Mouse (Mus musculus) lung, postnatal 0 days (tissue): Measurements from ENCODE around the gene Mrpl34. TPM values are rescaled to one million over a fixed set of nuclear protein-coding genes. Genes with fewer than 3 reads are reported as not detected.
"Not testable (repeated sequence)": the region's sequence is repeated elsewhere in the genome, so short reads cannot be mapped to it uniquely, and the experiment has no call there.

ENCODE experiments used
- ATAC-seq: fragments of 200-750 bp; cut with Nextera tagmentation; 2 replicates; pipeline ENCODE4 v1.8.0; 2017; ENCODE audit warnings: moderate library complexity
- DNase-seq: peaks from one replicate; pipeline ENCODE4 v3.0.0-alpha.2; 2016; ENCODE audit warnings: low spot score
- H3K27ac ChIP-seq: fragments of 300-500 bp; sonication (generic); 2 replicates; pipeline ENCODE4 v1.5.1; 2014; ENCODE audit warnings: antibody characterized with exemption, mild to moderate bottlenecking, low read length, mixed read lengths
- H3K27me3 ChIP-seq: fragments of 300-500 bp; sonication (generic); replicated peaks from 2 replicates; pipeline ENCODE4 v1.6.1; 2014; ENCODE audit warnings: low read length, mixed read lengths; ENCODE audit not compliant: insufficient read depth
- H3K36me3 ChIP-seq: fragments of 300-500 bp; sonication (generic); 2 replicates; pipeline ENCODE4 v1.6.1; 2014; ENCODE audit warnings: low read length, mixed read lengths; ENCODE audit not compliant: insufficient read depth
- H3K4me1 ChIP-seq: fragments of 300-500 bp; sonication (generic); 2 replicates; pipeline ENCODE4 v1.6.1; 2014; ENCODE audit warnings: antibody characterized with exemption, low read depth, low read length, mixed read lengths; ENCODE audit not compliant: insufficient read depth
- H3K4me2 ChIP-seq: fragments of 300-500 bp; sonication (generic); replicated peaks from 2 replicates; pipeline ENCODE4 v1.6.1; 2014; ENCODE audit warnings: low read depth, mild to moderate bottlenecking, low read length, moderate library complexity, mixed read lengths
- H3K4me3 ChIP-seq: fragments of 300-500 bp; sonication (generic); 2 replicates; pipeline ENCODE4 v1.5.1; 2014; ENCODE audit warnings: low read depth, low read length
- H3K9ac ChIP-seq: fragments of 300-500 bp; sonication (generic); replicated peaks from 2 replicates; pipeline ENCODE4 v1.6.1; 2014; ENCODE audit warnings: low read depth, mild to moderate bottlenecking
- H3K9me3 ChIP-seq: fragments of 300-500 bp; sonication (generic); 2 replicates; pipeline ENCODE4 v1.6.1; 2016; ENCODE audit warnings: low read length, mixed read lengths
- CTCF ChIP-seq: IDR thresholded peaks from 2 replicates; pipeline ENCODE4 v1.5.1; 2016; ENCODE audit warnings: antibody characterized with exemption, mild to moderate bottlenecking
- EP300 ChIP-seq: IDR thresholded peaks from 2 replicates; pipeline ENCODE4 v1.6.1; 2016; ENCODE audit warnings: antibody characterized with exemption, mild to moderate bottlenecking, control low read depth
- WGBS: fragments of 180-500 bp; shearing (Covaris S2); extraction: QIAGEN DNeasy Blood & Tissue Kit; methylation state at CpG from one replicate; pipeline ENCODE4 v1.1.7; 2014; 5-methylcytosine and 5-hydroxymethylcytosine counted together
- polyA plus RNA-seq: library from polyadenylated mRNA; unstranded; fragments of >200 nt; fragmentation: Nextera tagmentation; extraction: Ambion mirVana; gene quantifications from 2 replicates; pipeline ENCODE4 v1.2.1, GENCODE M21; 2015

Gene Mrpl34
- 137 and 146 TPM in 2 replicates for polyA plus RNA-seq

DNA sequence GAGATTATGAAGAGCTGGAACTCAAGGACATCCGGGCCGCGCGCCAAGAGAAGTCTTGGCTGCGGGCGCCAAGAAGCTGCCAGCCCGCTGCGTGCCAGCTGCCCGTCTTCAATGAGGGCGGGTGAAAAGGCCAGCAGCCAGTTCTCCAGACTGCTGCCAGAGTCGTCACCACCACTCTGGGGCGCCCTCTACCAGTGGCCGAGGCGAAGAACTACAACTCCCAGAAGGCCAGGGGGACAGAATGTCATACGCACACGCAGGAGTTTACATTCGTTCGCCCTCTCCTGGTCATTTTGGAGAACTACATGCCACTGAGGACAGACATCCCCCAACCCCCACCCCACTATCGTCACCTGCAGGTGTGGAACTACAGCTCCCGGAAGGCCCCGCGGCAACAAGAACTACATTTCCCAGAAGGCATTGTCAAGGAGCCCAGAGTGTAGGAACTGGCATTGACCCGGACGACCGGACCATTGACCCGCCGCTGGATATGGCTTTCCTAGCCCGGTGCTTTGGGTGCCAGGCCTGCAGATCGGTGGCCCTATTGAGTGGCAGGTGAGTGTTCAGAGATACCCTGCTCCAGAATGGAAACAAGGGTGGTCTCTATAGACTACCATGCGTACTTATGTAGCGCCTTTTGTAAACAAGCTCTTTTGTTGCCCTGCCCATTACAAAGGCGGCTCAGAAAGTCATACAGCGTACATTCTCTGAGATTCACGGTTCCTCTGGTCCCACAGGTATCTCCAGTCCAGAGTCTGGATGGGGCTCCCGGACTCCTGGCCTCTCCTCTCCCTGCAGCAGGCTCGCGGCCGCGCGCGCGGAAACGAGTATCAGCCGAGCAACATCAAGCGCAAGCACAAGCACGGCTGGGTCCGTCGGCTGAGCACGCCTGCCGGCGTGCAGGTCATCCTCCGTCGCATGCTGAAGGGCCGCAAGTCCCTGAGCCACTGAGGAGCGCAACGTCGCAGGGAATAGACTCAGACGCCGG lies at the start of gene Mrpl34:
TSS of gene Mrpl34 (plus strand) at position 447 of the 988 bp plus-strand sequence.
- peak within 1 kb of the TSS; percentile 98 for H3K4me2 ChIP-seq
- no peaks in the 10 kb centered on the region for H3K36me3 ChIP-seq
- H3K27ac ChIP-seq: peak within 1 kb of the TSS; percentile 58
- peaks cover 22% of the 10 kb centered on the region; the same call in 1 of the 2 replicates for H3K4me1 ChIP-seq
- TF ChIP-seq EP300 (peak; percentile 33; the same call in 1 of the 2 replicates), CTCF (peak; percentile 99)
- H3K4me3 ChIP-seq: peak within 1 kb of the TSS; percentile 67
- no peaks in the 10 kb centered on the region for H3K27me3 ChIP-seq
- peak; percentile 86 for ATAC-seq
- no peaks in the 10 kb centered on the region for H3K9me3 ChIP-seq
- under 1% methylated on average over 59 of the region's 59 CpGs for WGBS
- H3K9ac ChIP-seq: peak within 1 kb of the TSS; percentile 50
- peak; percentile 99 for DNase-seq

DNA sequence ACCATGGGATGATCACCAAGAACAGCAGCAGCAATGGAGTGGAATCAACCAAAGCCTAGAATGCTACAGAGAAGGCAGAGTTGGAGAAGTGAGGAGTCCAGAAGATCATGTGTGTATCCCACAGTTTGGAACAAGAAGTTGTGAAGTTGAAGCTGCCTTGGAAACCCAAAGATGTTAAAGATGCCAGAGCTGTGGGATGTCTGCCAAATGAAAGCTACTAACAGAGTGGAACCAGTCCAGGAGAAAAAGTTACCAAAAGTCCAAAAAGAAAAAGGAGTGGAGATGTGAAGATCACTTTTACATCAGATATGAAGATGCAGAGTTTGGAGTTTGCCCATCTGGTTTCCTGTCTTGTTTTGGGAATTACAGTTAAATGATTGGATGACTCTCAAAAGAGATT lies 42.6 kb upstream of the Mrpl34 start:
- no peaks in the 10 kb centered on the region for H3K4me1 ChIP-seq
- H3K4me3 ChIP-seq: no peak overlapping the region
- no peaks in the 10 kb centered on the region for H3K9me3 ChIP-seq
- no peak overlapping the region for H3K9ac ChIP-seq
- no peak overlapping the region for H3K4me2 ChIP-seq
- H3K27ac ChIP-seq: no peak overlapping the region
- ATAC-seq (no peak), DNase-seq (no peak)
- no peaks in the 10 kb centered on the region for H3K36me3 ChIP-seq
- no peak for TF ChIP-seq EP300
- TF ChIP-seq CTCF: no peak
- no peaks in the 10 kb centered on the region for H3K27me3 ChIP-seq

DNA sequence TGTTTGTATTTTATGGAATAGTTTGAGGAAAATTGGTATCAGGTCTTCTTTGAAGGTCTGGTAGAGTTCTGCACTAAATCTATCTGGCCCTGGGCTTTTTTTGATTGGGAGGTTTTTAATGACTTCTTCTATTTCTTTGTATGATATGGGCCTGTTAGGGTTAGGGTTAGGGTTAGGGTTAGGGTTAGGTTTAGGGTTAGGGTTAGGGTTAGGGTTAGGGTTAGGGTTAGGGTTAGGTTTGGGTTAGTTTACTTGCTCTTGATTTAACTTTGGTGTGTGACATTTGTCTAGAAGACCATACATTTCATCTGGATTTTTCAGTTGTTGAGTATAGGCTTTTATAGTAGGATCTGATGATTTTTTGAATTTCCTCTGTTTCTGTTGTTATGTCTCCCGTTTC lies 31.8 kb upstream of the Mrpl34 start:
- not testable (repeated sequence) for H3K9me3 ChIP-seq, H3K4me1 ChIP-seq, H3K4me2 ChIP-seq, DNase-seq, H3K9ac ChIP-seq, ATAC-seq, H3K4me3 ChIP-seq, H3K27me3 ChIP-seq, H3K36me3 ChIP-seq, H3K27ac ChIP-seq
- 62% methylated on average over 1 of the region's 1 CpGs for WGBS

DNA sequence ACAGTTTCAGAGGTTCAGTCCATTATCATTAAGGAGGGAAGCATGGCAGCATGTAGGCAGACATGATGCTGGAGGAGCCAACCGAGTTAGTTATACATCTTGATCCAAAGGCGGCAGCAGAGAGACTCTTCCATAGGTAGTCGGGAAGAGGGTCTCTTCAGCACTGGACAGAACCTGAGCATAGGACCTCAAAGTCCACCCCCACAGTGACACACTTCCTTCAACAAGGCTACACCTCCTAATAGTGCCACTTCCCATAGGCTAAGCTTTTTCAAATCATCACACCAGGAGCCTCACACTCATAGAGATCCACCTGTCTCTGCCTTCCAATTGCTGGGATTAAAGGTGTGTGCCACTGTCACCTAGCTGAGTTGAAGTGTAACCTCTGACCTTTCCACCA lies 27.7 kb upstream of the Mrpl34 start:
- no peaks in the 10 kb centered on the region for H3K9me3 ChIP-seq
- H3K4me1 ChIP-seq: no peaks in the 10 kb centered on the region
- H3K27me3 ChIP-seq: 0 out of 2 replicates have a peak, but pooled peaks cover 2% of the 10 kb centered on the region
- no peak for DNase-seq
- ATAC-seq: no peak
- H3K4me3 ChIP-seq: no peak overlapping the region
- no peak overlapping the region for H3K27ac ChIP-seq
- no peaks in the 10 kb centered on the region for H3K36me3 ChIP-seq
- no peak overlapping the region for H3K4me2 ChIP-seq
- TF ChIP-seq CTCF (no peak), EP300 (no peak)
- 49% methylated on average over 3 of the region's 3 CpGs for WGBS
- H3K9ac ChIP-seq: no peak overlapping the region

DNA sequence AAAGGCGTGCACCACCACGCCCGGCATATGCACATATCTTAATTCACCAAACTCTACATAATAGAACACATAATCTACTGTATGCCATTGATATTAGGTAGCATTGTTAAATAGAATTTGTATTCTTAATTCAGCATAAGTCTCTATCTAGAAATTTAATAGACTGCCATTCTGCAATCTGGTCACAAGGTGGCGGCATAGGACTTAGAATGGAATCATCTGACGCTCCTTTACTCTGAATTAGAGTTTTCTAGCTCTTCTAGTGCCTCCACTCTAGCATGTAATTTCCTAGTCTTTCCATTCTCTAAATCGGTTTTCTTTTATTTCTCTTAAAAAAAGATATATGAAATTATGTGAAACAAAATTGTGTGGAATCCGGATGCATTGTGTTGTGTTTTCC lies 23.4 kb upstream of the Mrpl34 start:
- DNase-seq (peak; percentile 91), ATAC-seq (peak; percentile 49; the same call in 1 of the 2 replicates)

DNA sequence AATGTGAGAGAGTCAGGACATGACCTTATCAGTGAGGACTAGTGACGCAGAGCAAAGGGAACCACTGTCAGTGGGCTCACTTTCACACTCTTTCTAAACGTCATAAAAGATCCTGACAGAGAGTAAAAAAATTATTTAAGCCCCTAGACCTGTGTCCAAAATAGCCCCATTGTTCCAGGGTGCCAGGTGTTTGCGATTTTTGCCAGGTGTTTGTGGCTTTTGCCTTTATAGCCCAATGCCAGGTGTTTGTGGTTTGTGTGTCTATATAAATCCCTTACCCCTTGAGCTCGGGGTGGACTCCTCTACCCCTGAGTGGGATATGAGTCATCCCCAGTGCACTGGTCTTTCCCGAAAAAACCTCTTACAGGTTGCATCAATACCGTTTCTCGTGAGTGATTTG lies 19.7 kb upstream of the Mrpl34 start:
- DNase-seq (no peak), ATAC-seq (no peak)
- 67% methylated on average over 7 of the region's 7 CpGs for WGBS
- TF ChIP-seq CTCF: no peak
- TF ChIP-seq EP300: no peak
- Histone ChIP-seq H3K27ac (no peak overlapping the region), H3K4me1 (no peaks in the 10 kb centered on the region), H3K4me3 (no peak overlapping the region), H3K4me2 (no peak overlapping the region), H3K27me3 (0 out of 2 replicates have a peak, but pooled peaks cover 4% of the 10 kb centered on the region), H3K9me3 (no peaks in the 10 kb centered on the region), H3K36me3 (no peaks in the 10 kb centered on the region), H3K9ac (no peak overlapping the region)

More for the DNA sequence above, 23.4 kb upstream of the Mrpl34 start:
- Histone ChIP-seq H3K27me3 (0 out of 2 replicates have a peak, but pooled peaks cover 4% of the 10 kb centered on the region), H3K4me2 (no peak overlapping the region), H3K36me3 (no peaks in the 10 kb centered on the region), H3K9me3 (no peaks in the 10 kb centered on the region), H3K4me3 (no peak overlapping the region), H3K9ac (no peak overlapping the region), H3K27ac (no peak overlapping the region), H3K4me1 (no peaks in the 10 kb centered on the region)
- WGBS: 1% methylated on average over 7 of the region's 7 CpGs
- 0 out of 2 replicates have a peak, but pooled peaks have one; percentile 31 for TF ChIP-seq EP300
- TF ChIP-seq CTCF: peak; percentile 86
